17 mouse cellular contexts compared by ENCODE assay signal in genomic region chr5:54185662-54186061, GRCm38 (mm10).
DNase-seq lines count a peak whose midpoint lies in the region; ATAC-seq and TF ChIP-seq lines count a peak whose summit lies in the region.
"Had no signal": no experiment of that assay in that cellular context is flagged by ENCODE, and none has a peak within 500 bp of the region (broad histone marks: within the 10 kb centered on the region; RNA-seq: fewer than 3 reads in every experiment).

No protein-coding gene starts in this region.

- no peak overlapping the region for H3K4me2 ChIP-seq in hindbrain, embryonic 13.5 days
- H3K4me2 ChIP-seq in lung, postnatal 0 days (replicated peaks; ENCODE audit: low read depth, low read length): 0 out of 2 replicates have a peak overlapping the region, but pooled peaks have one; percentile 8
- H3K4me2 ChIP-seq: forebrain, embryonic 15.5 days; heart, embryonic 13.5 days; midbrain, embryonic 11.5 days had no signal

- CTCF ChIA-PET in Patski (lab: Charles Lee): no interaction called here

- no peaks in the 10 kb centered on the region for H3K9me3 ChIP-seq in hindbrain, embryonic 13.5 days
- 0 out of 2 replicates have a peak, but pooled peaks cover 4% of the 10 kb centered on the region for H3K9me3 ChIP-seq in hindbrain, embryonic 10.5 days
- H3K9me3 ChIP-seq in lung, postnatal 0 days (ENCODE audit: low read length): no peaks in the 10 kb centered on the region
- no peaks in the 10 kb centered on the region for H3K9me3 ChIP-seq in limb, embryonic 10.5 days (replicated peaks)
- H3K9me3 ChIP-seq: forebrain, embryonic 15.5 days; heart, embryonic 13.5 days had no signal

- no peaks in the 10 kb centered on the region for H3K36me3 ChIP-seq in hindbrain, embryonic 13.5 days
- no peaks in the 10 kb centered on the region for H3K36me3 ChIP-seq in hindbrain, embryonic 10.5 days
- H3K36me3 ChIP-seq in lung, postnatal 0 days (ENCODE audit: insufficient read depth, low read length): no peaks in the 10 kb centered on the region
- H3K36me3 ChIP-seq in limb, embryonic 10.5 days: no peaks in the 10 kb centered on the region
- H3K36me3 ChIP-seq: forebrain, embryonic 15.5 days; heart, embryonic 13.5 days had no signal

- TF ChIP-seq EP300 in lung, postnatal 0 days (IDR thresholded peaks at IDR 0.05): no peak

- no peaks in the 10 kb centered on the region for H3K27me3 ChIP-seq in hindbrain, embryonic 13.5 days
- H3K27me3 ChIP-seq in hindbrain, embryonic 10.5 days (ENCODE audit: insufficient read depth, poor library complexity, severe bottlenecking): no peaks in the 10 kb centered on the region
- no peaks in the 10 kb centered on the region for H3K27me3 ChIP-seq in lung, postnatal 0 days (replicated peaks; ENCODE audit: insufficient read depth, low read length)
- peaks cover 18% of the 10 kb centered on the region for H3K27me3 ChIP-seq in Patski
- H3K27me3 ChIP-seq in limb, embryonic 10.5 days (ENCODE audit: low read depth, poor library complexity, severe bottlenecking): peaks cover 16% of the 10 kb centered on the region; the same call in 1 of the 2 replicates
- H3K27me3 ChIP-seq: forebrain, embryonic 15.5 days; heart, embryonic 13.5 days had no signal

- POLR2A ChIA-PET in Patski (lab: Charles Lee): interaction anchor here (0.7 kb wide), 1 partner anchor 15 kb away, joined by 4 read pairs; no protein-coding TSS in a partner anchor

- H3K4me1 ChIP-seq in hindbrain, embryonic 13.5 days (replicated peaks): peaks cover 22% of the 10 kb centered on the region
- peaks cover 15% of the 10 kb centered on the region for H3K4me1 ChIP-seq in hindbrain, embryonic 10.5 days (replicated peaks)
- H3K4me1 ChIP-seq in lung, postnatal 0 days (ENCODE audit: insufficient read depth, low read depth, low read length): peaks cover 6% of the 10 kb centered on the region; the same call in 1 of the 2 replicates
- H3K4me1 ChIP-seq in limb, embryonic 10.5 days: peaks cover 7% of the 10 kb centered on the region

- 50% methylated on average over 4 of the region's 4 CpGs for WGBS in hindbrain, embryonic 13.5 days
- WGBS in hindbrain, embryonic 10.5 days: 65% methylated on average over 4 of the region's 4 CpGs
- WGBS in lung, postnatal 0 days: 51% methylated on average over 4 of the region's 4 CpGs
- 55% methylated on average over 4 of the region's 4 CpGs for WGBS in limb, embryonic 10.5 days

- no peak for DNase-seq in hindbrain, embryonic 10.5 days (ENCODE audit: low spot score)
- no peak for DNase-seq in lung, postnatal 0 days (ENCODE audit: low spot score)
- no peak for DNase-seq in lung, postnatal 25 days (ENCODE audit: low spot score)
- DNase-seq in Patski (ENCODE audit: low read depth, low spot score) (no peak), liver (no peak)
- DNase-seq in limb, embryonic 10.5 days (ENCODE audit: low spot score): no peak
- DNase-seq: cerebellum, postnatal 25 days; heart, postnatal 4 days; kidney, adult 9 months; right cerebral cortex, postnatal 14 days; thymus, adult 18-20 months had no signal

- peak overlapping the region; percentile 62 for H3K27ac ChIP-seq in hindbrain, embryonic 13.5 days
- H3K27ac ChIP-seq in hindbrain, embryonic 10.5 days: no peak overlapping the region
- H3K27ac ChIP-seq in lung, postnatal 0 days (ENCODE audit: low read length): no peak overlapping the region
- H3K27ac ChIP-seq in limb, embryonic 10.5 days: no peak overlapping the region
- H3K27ac ChIP-seq: forebrain, embryonic 15.5 days; heart, embryonic 13.5 days had no signal

- in situ Hi-C loops in Patski (cut with MboI; ENCODE audit: low pct_unique_long_range_greater_than_20kb): no loop called here

- H3K9ac ChIP-seq in hindbrain, embryonic 13.5 days: no peak overlapping the region
- H3K9ac ChIP-seq in lung, postnatal 0 days (replicated peaks; ENCODE audit: low read depth): no peak overlapping the region
- H3K9ac ChIP-seq: forebrain, embryonic 15.5 days; heart, embryonic 13.5 days had no signal

- no peak overlapping the region for H3K4me3 ChIP-seq in hindbrain, embryonic 13.5 days
- H3K4me3 ChIP-seq in hindbrain, embryonic 10.5 days: no peak overlapping the region
- no peak overlapping the region for H3K4me3 ChIP-seq in lung, postnatal 0 days (ENCODE audit: low read depth, low read length)
- H3K4me3 ChIP-seq in limb, embryonic 10.5 days: no peak overlapping the region
- H3K4me3 ChIP-seq: forebrain, embryonic 15.5 days; heart, embryonic 13.5 days; myocyte had no signal

- TF ChIP-seq CTCF in lung, postnatal 0 days (IDR thresholded peaks at IDR 0.05): no peak; the same call in 1 of the 2 replicates
- peak; percentile 36 for TF ChIP-seq CTCF in Patski (IDR thresholded peaks at IDR 0.05)

- ATAC-seq in hindbrain, embryonic 13.5 days (ENCODE audit: low FRiP score): no peak
- ATAC-seq in lung, postnatal 0 days: no peak
- ATAC-seq in Patski: no peak
- peak; percentile 32; the same call in 1 of the 2 replicates for ATAC-seq in megakaryocyte progenitor cell, adult 5-6 weeks (replicated peaks; ENCODE audit: poor library complexity)
- ATAC-seq: forebrain, embryonic 15.5 days had no signal
